Mouse (Mus musculus) central nervous system, embryonic 18 days (tissue): ENCODE data around the gene Gm20441. TPM values are rescaled to one million over a fixed set of nuclear protein-coding genes. Genes with fewer than 3 reads are reported as not detected.

Experiments used
- polyA plus RNA-seq: library from polyadenylated mRNA; depleted of rRNA; stranded (reverse); fragments of >200 nt; gene quantifications from 2 replicates; pipeline ENCODE4 v1.2.3, GENCODE M21; 2012; rRNA removed

Gm20441 gene
- polyA plus RNA-seq, result not detected in 2 replicates

DNA sequence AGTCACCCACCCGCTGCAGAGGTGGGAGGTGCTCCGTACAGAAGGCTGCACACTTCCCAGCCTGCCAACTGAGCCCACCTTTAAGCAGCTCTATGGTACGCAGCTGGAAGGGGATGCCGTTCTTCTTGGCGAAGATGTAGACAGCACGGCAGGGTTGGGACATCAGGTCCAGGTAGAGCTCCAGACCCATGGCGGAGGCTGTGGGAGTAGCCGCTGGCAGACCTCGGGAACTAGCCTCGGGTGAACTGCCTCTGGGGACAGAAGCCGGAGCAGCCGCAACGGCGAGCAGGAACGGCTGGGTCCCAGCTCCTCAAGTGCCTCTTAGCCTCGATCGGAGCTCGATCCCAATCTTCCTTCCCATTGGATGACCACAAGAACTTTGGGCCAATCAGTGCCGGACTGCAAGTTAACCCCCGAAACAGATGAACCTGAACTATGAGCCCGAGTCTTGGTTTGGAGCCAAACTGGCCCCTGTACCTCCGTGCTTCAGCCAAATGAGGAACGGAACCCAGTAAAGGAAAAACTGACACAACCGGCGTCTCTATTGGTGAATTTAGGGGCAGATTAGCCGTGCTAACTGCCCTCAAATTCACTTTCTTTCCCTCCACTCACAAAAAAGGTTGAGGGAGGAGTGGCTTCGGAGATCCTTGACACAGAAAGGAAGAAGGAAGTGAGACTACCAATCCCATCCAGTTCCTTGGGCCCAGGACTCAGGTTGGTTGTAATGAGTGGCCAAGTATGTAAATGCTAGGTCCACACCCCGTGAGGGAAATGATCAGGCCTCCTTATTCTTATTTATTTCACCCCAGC, at the start of gene Gm20441, which contains the start of gene Gstt3:
Gm20441 (minus strand) TSS at position 186 of the 810 bp plus-strand sequence.
Gstt3 (minus strand) TSS at position 646 of the 810 bp plus-strand sequence.

DNA sequence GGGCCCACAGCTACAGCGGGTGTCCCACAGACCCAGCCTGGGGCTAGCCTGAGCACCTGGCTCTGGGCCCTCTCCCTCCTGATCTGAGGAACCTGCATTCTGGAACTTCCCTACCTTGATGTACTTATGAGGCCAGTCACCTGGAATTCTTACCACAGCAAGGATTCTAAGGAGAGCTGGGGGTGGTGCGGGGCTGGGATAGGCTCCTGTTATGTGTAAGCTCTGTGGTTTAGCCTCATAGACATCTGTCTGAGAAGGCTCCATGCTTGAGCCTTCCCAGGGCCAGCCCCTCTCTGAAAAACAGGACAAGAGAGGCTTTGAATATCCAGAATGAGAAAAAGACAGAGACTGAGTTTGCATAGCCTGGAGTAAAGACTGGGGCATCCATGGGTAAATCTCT, 41.7 kb upstream of the Gm20441 start, which contains the start of gene Gstt4:
Gstt4 (minus strand) TSS at position 101 of the 400 bp plus-strand sequence.

DNA sequence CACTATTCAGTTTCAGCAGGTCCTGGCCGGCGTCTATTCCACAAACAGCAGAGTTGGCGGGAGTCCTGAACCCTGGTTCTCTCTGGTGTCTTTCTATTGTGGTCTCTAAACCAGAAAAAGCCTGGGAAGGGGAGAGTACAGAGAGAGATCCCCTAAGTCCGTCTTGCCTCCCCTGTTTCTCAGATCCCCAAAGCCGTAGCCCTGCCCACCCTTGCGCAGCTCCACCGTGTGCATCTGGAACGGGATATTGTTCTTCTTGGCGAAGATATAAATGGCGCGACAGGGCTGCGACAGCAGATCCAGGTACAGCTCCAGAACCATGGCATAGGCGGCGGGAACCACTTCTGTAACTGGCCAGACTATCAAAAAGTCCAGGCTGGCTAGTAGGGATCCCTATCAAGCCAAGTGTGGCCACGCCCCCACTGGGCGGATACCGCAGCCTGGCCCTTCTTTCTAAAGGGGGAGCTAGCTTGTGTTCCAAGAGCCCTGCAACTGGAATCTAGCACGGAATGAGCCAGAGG, 17.5 kb upstream of the Gm20441 start, which contains the start of gene Gstt1:
Gstt1 (minus strand) TSS at position 409 of the 521 bp plus-strand sequence.

DNA sequence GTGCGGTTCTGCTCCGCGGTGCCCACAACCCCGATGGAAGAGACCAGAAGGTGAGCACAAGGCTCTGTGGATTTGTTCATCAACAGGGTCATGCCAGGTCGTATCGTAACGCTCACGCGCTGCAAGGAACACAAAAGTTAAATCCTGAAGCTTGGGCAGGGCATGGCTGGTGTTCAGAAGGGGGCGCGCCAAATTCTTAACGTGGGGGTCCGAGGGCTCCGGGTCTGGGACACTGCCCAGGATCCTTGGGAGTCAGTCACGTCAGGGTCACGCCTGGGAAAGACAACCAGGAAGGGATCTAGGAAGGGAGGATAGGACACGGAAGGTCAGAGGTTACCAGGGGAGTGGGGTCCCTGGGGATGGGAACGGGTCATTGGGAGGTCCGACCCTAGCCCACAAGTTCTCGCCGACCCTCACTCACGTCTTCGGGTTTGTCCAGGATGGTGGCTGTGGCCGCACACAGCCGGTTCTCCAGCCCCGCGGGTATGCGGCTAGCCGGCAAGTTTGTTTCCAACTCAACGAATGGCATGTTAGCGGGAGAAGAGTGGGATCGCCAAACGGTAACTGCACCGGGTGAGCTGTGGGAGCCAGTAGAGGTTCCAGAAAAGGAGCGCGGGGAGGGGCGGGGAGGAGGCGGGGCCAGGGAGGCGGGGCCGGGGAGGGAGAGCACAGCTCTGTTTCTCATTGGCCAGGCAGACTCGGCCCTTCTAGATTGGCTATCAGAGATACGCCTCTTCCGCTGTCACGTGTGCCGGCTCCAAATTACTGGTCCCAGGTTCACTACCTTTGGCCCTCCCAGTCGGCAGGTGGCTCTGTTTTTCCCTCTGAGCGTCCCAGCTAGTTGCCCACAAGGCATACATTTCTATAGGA, 7.7 kb downstream of the Gm20441 start, which contains the start of gene Ddt:
Ddt (minus strand) TSS at position 620 of the 870 bp plus-strand sequence.

DNA sequence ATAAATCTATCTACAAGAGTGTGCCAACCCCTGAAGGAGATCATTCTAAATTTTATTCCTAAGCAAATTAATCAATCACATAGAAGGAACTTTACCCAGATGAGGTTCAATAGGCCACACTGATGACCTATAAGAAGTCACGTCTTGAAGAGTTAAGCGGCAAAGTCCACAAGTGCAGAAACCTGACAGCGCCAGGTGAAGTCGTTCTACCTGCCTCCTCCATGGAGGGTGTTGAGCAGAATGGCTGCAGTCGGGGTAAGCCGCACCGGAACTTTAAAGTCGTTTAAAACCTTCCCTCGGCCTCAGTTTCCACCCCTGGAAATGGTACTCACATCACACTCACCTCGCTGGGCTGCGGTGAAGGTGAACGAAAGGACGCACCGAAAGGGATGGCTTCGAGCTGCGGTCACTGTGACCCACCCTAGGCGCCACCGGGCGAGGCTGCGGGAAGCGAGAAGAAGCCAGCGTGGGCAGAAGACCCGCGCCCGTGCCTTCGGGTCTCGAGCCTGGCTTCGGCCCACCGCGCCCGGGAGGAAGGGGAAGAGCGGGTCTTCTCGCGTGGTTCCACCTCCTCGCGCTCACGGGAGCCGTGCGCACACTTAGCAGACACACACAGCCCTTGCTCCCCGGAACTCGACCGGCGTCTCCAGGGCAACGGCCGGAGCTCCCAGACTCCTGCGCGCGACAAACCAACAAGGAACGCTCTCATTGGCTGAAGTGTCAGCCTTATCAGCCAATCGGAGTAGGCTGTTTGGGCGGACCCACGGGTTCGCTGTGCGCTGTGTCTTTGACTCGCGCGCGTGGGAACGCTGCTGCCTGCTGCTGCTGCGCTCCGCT, 16.9 kb downstream of the Gm20441 start, which contains the start of gene Cabin1:
Cabin1 (minus strand) TSS at position 660 of the 837 bp plus-strand sequence.

Other genes starting within 250 kb of the Gm20441 start
- gene Lrrc75b, start 220.6 kb downstream of the Gm20441 start, polyA plus RNA-seq, result 29.3 and 30.3 TPM in 2 replicates
- 2.7 and 3.3 TPM in 2 replicates for gene Ggt1, start 219.3 kb downstream of the Gm20441 start, polyA plus RNA-seq
- 4.5 and 4.8 TPM in 2 replicates for gene Ggt5, start 191.6 kb downstream of the Gm20441 start, polyA plus RNA-seq
- gene Susd2, start 136.9 kb downstream of the Gm20441 start, polyA plus RNA-seq, result 4.4 and 6.0 TPM in 2 replicates
- 43.5 and 45.6 TPM in 2 replicates for gene Cabin1, start 16.6 kb downstream of the Gm20441 start, polyA plus RNA-seq
- 51.3 and 55.5 TPM in 2 replicates for gene Ddt, start 7.5 kb downstream of the Gm20441 start, polyA plus RNA-seq
- gene Gstt3, start 460 bp upstream of the Gm20441 start, polyA plus RNA-seq, result 0.79 and 1.1 TPM in 2 replicates
- gene Gstt1, start 17.6 kb upstream of the Gm20441 start, polyA plus RNA-seq, result 21.6 and 28.9 TPM in 2 replicates
- not detected in 2 replicates for gene Gstt4, start 41.6 kb upstream of the Gm20441 start, polyA plus RNA-seq
- 6.7 and 9.0 TPM in 2 replicates for gene Gstt2, start 56.5 kb upstream of the Gm20441 start, polyA plus RNA-seq
- 1,609 and 1,890 TPM in 2 replicates for gene Mif, start 79.3 kb upstream of the Gm20441 start, polyA plus RNA-seq
- gene Derl3, start 112.5 kb upstream of the Gm20441 start, polyA plus RNA-seq, result 1.8 and 4.1 TPM in 2 replicates
- 96.1 and 115 TPM in 2 replicates for gene Smarcb1, start 140.7 kb upstream of the Gm20441 start, polyA plus RNA-seq
- 78.2 and 90.8 TPM in 2 replicates for gene Chchd10, start 152.2 kb upstream of the Gm20441 start, polyA plus RNA-seq
- 20.1 and 24.1 TPM in 2 replicates for gene Mmp11, start 155.5 kb upstream of the Gm20441 start, polyA plus RNA-seq
- 0.92 and 1.1 TPM in 2 replicates for gene Gm867, start 159.7 kb upstream of the Gm20441 start, polyA plus RNA-seq
- gene Vpreb3, start 162.1 kb upstream of the Gm20441 start, polyA plus RNA-seq, result 0.37 TPM in 1 of 2 replicates, not detected in the other
- gene Gm5134, start 173.6 kb upstream of the Gm20441 start, polyA plus RNA-seq, result 0.05 and 0.07 TPM in 2 replicates